Mouse (Mus musculus): ENCODE results near the gene Bdkrb1.
A peak's percentile ranks its signal among the peaks of the same experiment; 100 is the strongest.

The Bdkrb1 gene

GRCm38 (mm10) chr12:105602581-105603210 lies at the start of gene Bdkrb1:
Bdkrb1 (plus strand) TSS chr12:105603085.
- DNase-seq: no peak

GRCm38 (mm10) chr12:105554151-105554772 lies 48.6 kb upstream of the Bdkrb1 start:
- DNase-seq: no peak

GRCm38 (mm10) chr12:105555172-105555571 lies 47.7 kb upstream of the Bdkrb1 start:
- no peak for DNase-seq

- no peak for DNase-seq
Measured at GRCm38 (mm10) chr12:105557250-105557925, 45.5 kb upstream of the Bdkrb1 start.

GRCm38 (mm10) chr12:105561007-105561534 lies 41.8 kb upstream of the Bdkrb1 start:
- no peak for DNase-seq

- DNase-seq: no peak
Measured at GRCm38 (mm10) chr12:105562056-105562820, 40.6 kb upstream of the Bdkrb1 start.

GRCm38 (mm10) chr12:105562936-105563680 lies 39.8 kb upstream of the Bdkrb1 start, which contains the start of gene Bdkrb2:
Bdkrb2 (plus strand) TSS chr12:105563226.
- DNase-seq: no peak

- DNase-seq: no peak
Measured at GRCm38 (mm10) chr12:105563726-105564275, 39.1 kb upstream of the Bdkrb1 start.

- no peak for DNase-seq
Measured at GRCm38 (mm10) chr12:105565221-105565620, 37.7 kb upstream of the Bdkrb1 start.

- DNase-seq: no peak
Measured at GRCm38 (mm10) chr12:105571867-105572266, 31.0 kb upstream of the Bdkrb1 start.

GRCm38 (mm10) chr12:105572622-105573021 lies 30.3 kb upstream of the Bdkrb1 start:
- DNase-seq: no peak

- DNase-seq: no peak
Measured at GRCm38 (mm10) chr12:105574356-105574755, 28.5 kb upstream of the Bdkrb1 start.

- DNase-seq: no peak
Measured at GRCm38 (mm10) chr12:105580490-105580889, 22.4 kb upstream of the Bdkrb1 start.

GRCm38 (mm10) chr12:105582486-105582885 lies 20.4 kb upstream of the Bdkrb1 start:
- DNase-seq: no peak

GRCm38 (mm10) chr12:105583484-105583883 lies 19.4 kb upstream of the Bdkrb1 start:
- peak; percentile 12 for DNase-seq

GRCm38 (mm10) chr12:105584851-105585250 lies 18.0 kb upstream of the Bdkrb1 start:
- peak; percentile 51 for DNase-seq

GRCm38 (mm10) chr12:105587526-105587925 lies 15.4 kb upstream of the Bdkrb1 start:
- no peak for DNase-seq

GRCm38 (mm10) chr12:105590786-105591185 lies 12.1 kb upstream of the Bdkrb1 start:
- DNase-seq: no peak

GRCm38 (mm10) chr12:105592361-105592761 lies 10.5 kb upstream of the Bdkrb1 start:
- no peak for DNase-seq

- no peak for DNase-seq
Measured at GRCm38 (mm10) chr12:105593471-105593870, 9.4 kb upstream of the Bdkrb1 start.

- no peak for DNase-seq
Measured at GRCm38 (mm10) chr12:105597135-105597534, 5.8 kb upstream of the Bdkrb1 start.

GRCm38 (mm10) chr12:105598503-105598902 lies 4.4 kb upstream of the Bdkrb1 start:
- no peak for DNase-seq
